Mouse (Mus musculus) forebrain, embryonic 15.5 days (tissue): ENCODE measurements around the gene E2f2. TPM values are rescaled to one million over a fixed set of nuclear protein-coding genes. Genes with fewer than 3 reads are reported as not detected.

Experiments used
- ATAC-seq: fragments of 200-750 bp; cut with Nextera tagmentation; replicated peaks from 2 replicates; pipeline ENCODE4 v1.8.0; 2017; ENCODE audit warnings: mild to moderate bottlenecking, moderate TSS enrichment, moderate library complexity
- H3K27ac ChIP-seq: fragments of 300-500 bp; sonication (generic); replicated peaks from 2 replicates; pipeline ENCODE4 v1.5.1; 2015; ENCODE audit warnings: mild to moderate bottlenecking, inconsistent platforms
- H3K27me3 ChIP-seq: fragments of 300-500 bp; sonication (generic); 2 replicates; pipeline ENCODE4 v1.6.1; 2015; ENCODE audit warnings: inconsistent platforms
- H3K36me3 ChIP-seq: fragments of 300-500 bp; sonication (generic); 2 replicates; pipeline ENCODE4 v1.6.1; 2015; ENCODE audit warnings: mild to moderate bottlenecking, inconsistent platforms
- H3K4me1 ChIP-seq: fragments of 300-500 bp; sonication (generic); 2 replicates; pipeline ENCODE4 v1.6.1; 2015; ENCODE audit warnings: inconsistent platforms
- H3K4me2 ChIP-seq: fragments of 300-500 bp; sonication (generic); replicated peaks from 2 replicates; pipeline ENCODE4 v1.6.1; 2015; ENCODE audit warnings: mild to moderate bottlenecking, inconsistent platforms
- H3K4me3 ChIP-seq: fragments of 300-500 bp; sonication (generic); 2 replicates; pipeline ENCODE4 v1.5.1; 2015; ENCODE audit warnings: mild to moderate bottlenecking, inconsistent platforms
- H3K9ac ChIP-seq: fragments of 300-500 bp; sonication (generic); replicated peaks from 2 replicates; pipeline ENCODE4 v1.6.1; 2015; ENCODE audit warnings: mild to moderate bottlenecking, inconsistent platforms
- H3K9me3 ChIP-seq: fragments of 300-500 bp; sonication (generic); 2 replicates; pipeline ENCODE4 v1.6.1; 2016; ENCODE audit warnings: inconsistent platforms
- WGBS: fragments of 180-500 bp; shearing (Covaris S2); methylation state at CpG from one replicate; pipeline ENCODE4 v1.1.7; 2015; ENCODE audit warnings: mixed read lengths; 5-methylcytosine and 5-hydroxymethylcytosine counted together
- polyA plus RNA-seq: library from polyadenylated mRNA; unstranded; fragments of >200 nt; fragmentation: Nextera tagmentation; extraction: Ambion mirVana; gene quantifications from 2 replicates; pipeline ENCODE4 v1.2.1, GENCODE M21; 2015

Gene E2f2
- 5.4 and 6.0 TPM in 2 replicates for polyA plus RNA-seq

- Histone ChIP-seq H3K27me3 (no peaks in the 10 kb centered on the region), H3K4me3 (peak within 1 kb of the TSS; percentile 65), H3K4me1 (peaks cover 40% of the 10 kb centered on the region), H3K4me2 (peak within 1 kb of the TSS; percentile 100), H3K36me3 (no peaks in the 10 kb centered on the region), H3K27ac (peak within 1 kb of the TSS; percentile 46; the same call in 1 of the 2 replicates), H3K9ac (peak within 1 kb of the TSS; percentile 48), H3K9me3 (no peaks in the 10 kb centered on the region)
- WGBS, result 0% methylated on average over 35 of the region's 35 CpGs
- peak; percentile 68 for ATAC-seq
Observed at GRCm38 (mm10) chr4:136172011-136172541, at the start of gene E2f2. TSS of gene E2f2 (plus strand) at chr4:136172394.

GRCm38 (mm10) chr4:136123111-136123791 is 48.9 kb upstream of the E2f2 start:
- Histone ChIP-seq H3K4me3 (no peak overlapping the region), H3K4me1 (no peaks in the 10 kb centered on the region), H3K9me3 (no peaks in the 10 kb centered on the region), H3K27ac (no peak overlapping the region), H3K9ac (no peak overlapping the region), H3K27me3 (no peaks in the 10 kb centered on the region), H3K4me2 (no peak overlapping the region), H3K36me3 (no peaks in the 10 kb centered on the region)
- ATAC-seq, result no peak
- WGBS, result 72% methylated on average over 8 of the region's 8 CpGs

GRCm38 (mm10) chr4:136123792-136124161 is 48.4 kb upstream of the E2f2 start:
- no peak for ATAC-seq
- no peak overlapping the region for H3K4me2 ChIP-seq
- WGBS, result 94% methylated on average over 3 of the region's 3 CpGs
- H3K9me3 ChIP-seq, result no peaks in the 10 kb centered on the region
- no peaks in the 10 kb centered on the region for H3K36me3 ChIP-seq
- no peaks in the 10 kb centered on the region for H3K4me1 ChIP-seq
- no peak overlapping the region for H3K27ac ChIP-seq
- no peaks in the 10 kb centered on the region for H3K27me3 ChIP-seq
- no peak overlapping the region for H3K9ac ChIP-seq
- no peak overlapping the region for H3K4me3 ChIP-seq

GRCm38 (mm10) chr4:136124581-136124980 is 47.6 kb upstream of the E2f2 start:
- Histone ChIP-seq H3K36me3 (no peaks in the 10 kb centered on the region), H3K27ac (no peak overlapping the region), H3K9ac (no peak overlapping the region), H3K4me2 (no peak overlapping the region), H3K4me3 (no peak overlapping the region), H3K9me3 (no peaks in the 10 kb centered on the region), H3K27me3 (no peaks in the 10 kb centered on the region), H3K4me1 (no peaks in the 10 kb centered on the region)
- ATAC-seq, result no peak
- 95% methylated on average over 4 of the region's 4 CpGs for WGBS

GRCm38 (mm10) chr4:136125458-136125857 is 46.7 kb upstream of the E2f2 start:
- Histone ChIP-seq H3K27me3 (no peaks in the 10 kb centered on the region), H3K4me2 (no peak overlapping the region), H3K27ac (no peak overlapping the region), H3K36me3 (no peaks in the 10 kb centered on the region), H3K9ac (no peak overlapping the region), H3K9me3 (no peaks in the 10 kb centered on the region), H3K4me1 (no peaks in the 10 kb centered on the region), H3K4me3 (no peak overlapping the region)
- no peak for ATAC-seq
- 89% methylated on average over 11 of the region's 11 CpGs for WGBS

- H3K9ac ChIP-seq, result no peak overlapping the region
- H3K36me3 ChIP-seq, result no peaks in the 10 kb centered on the region
- H3K9me3 ChIP-seq, result no peaks in the 10 kb centered on the region
- no peak overlapping the region for H3K27ac ChIP-seq
- H3K4me2 ChIP-seq, result no peak overlapping the region
- no peaks in the 10 kb centered on the region for H3K4me1 ChIP-seq
- no peaks in the 10 kb centered on the region for H3K27me3 ChIP-seq
- WGBS, result 79% methylated on average over 5 of the region's 5 CpGs
- H3K4me3 ChIP-seq, result no peak overlapping the region
- no peak for ATAC-seq
Observed at GRCm38 (mm10) chr4:136126019-136126418, 46.2 kb upstream of the E2f2 start.

- no peak overlapping the region for H3K4me3 ChIP-seq
- H3K36me3 ChIP-seq, result no peaks in the 10 kb centered on the region
- H3K4me2 ChIP-seq, result no peak overlapping the region
- 79% methylated on average over 13 of the region's 13 CpGs for WGBS
- no peak overlapping the region for H3K9ac ChIP-seq
- no peaks in the 10 kb centered on the region for H3K9me3 ChIP-seq
- no peak overlapping the region for H3K27ac ChIP-seq
- no peak for ATAC-seq
- no peaks in the 10 kb centered on the region for H3K4me1 ChIP-seq
- H3K27me3 ChIP-seq, result no peaks in the 10 kb centered on the region
Observed at GRCm38 (mm10) chr4:136127670-136128069, 44.5 kb upstream of the E2f2 start.

- no peak overlapping the region for H3K27ac ChIP-seq
- H3K4me2 ChIP-seq, result no peak overlapping the region
- no peak for ATAC-seq
- no peaks in the 10 kb centered on the region for H3K9me3 ChIP-seq
- no peak overlapping the region for H3K4me3 ChIP-seq
- H3K4me1 ChIP-seq, result peaks cover 11% of the 10 kb centered on the region
- H3K36me3 ChIP-seq, result no peaks in the 10 kb centered on the region
- H3K9ac ChIP-seq, result no peak overlapping the region
- WGBS, result 96% methylated on average over 1 of the region's 1 CpGs
- no peaks in the 10 kb centered on the region for H3K27me3 ChIP-seq
Observed at GRCm38 (mm10) chr4:136129842-136130241, 42.4 kb upstream of the E2f2 start.

GRCm38 (mm10) chr4:136133801-136134200 is 38.4 kb upstream of the E2f2 start:
- no peaks in the 10 kb centered on the region for H3K36me3 ChIP-seq
- H3K4me2 ChIP-seq, result peak overlapping the region; percentile 61; the same call in 1 of the 2 replicates
- no peak for ATAC-seq
- H3K4me1 ChIP-seq, result peaks cover 25% of the 10 kb centered on the region
- H3K27me3 ChIP-seq, result no peaks in the 10 kb centered on the region
- 16% methylated on average over 9 of the region's 9 CpGs for WGBS
- no peaks in the 10 kb centered on the region for H3K9me3 ChIP-seq
- H3K9ac ChIP-seq, result no peak overlapping the region
- peak overlapping the region; percentile 94 for H3K27ac ChIP-seq
- no peak overlapping the region for H3K4me3 ChIP-seq

- ATAC-seq, result peak; percentile 23; the same call in 1 of the 2 replicates
- H3K4me1 ChIP-seq, result peaks cover 25% of the 10 kb centered on the region
Observed at GRCm38 (mm10) chr4:136134418-136134977, 37.7 kb upstream of the E2f2 start.

GRCm38 (mm10) chr4:136134978-136135873 is 37.0 kb upstream of the E2f2 start:
- peaks cover 32% of the 10 kb centered on the region for H3K4me1 ChIP-seq
- H3K9me3 ChIP-seq, result no peaks in the 10 kb centered on the region
- peak overlapping the region; percentile 52 for H3K9ac ChIP-seq
- WGBS, result 1% methylated on average over 50 of the region's 50 CpGs
- peak; percentile 86 for ATAC-seq
- H3K36me3 ChIP-seq, result no peaks in the 10 kb centered on the region
- H3K4me2 ChIP-seq, result peak overlapping the region; percentile 61
- H3K27ac ChIP-seq, result peak overlapping the region; percentile 94
- no peaks in the 10 kb centered on the region for H3K27me3 ChIP-seq
- peak overlapping the region; percentile 45 for H3K4me3 ChIP-seq

More at GRCm38 (mm10) chr4:136134418-136134977, 37.7 kb upstream of the E2f2 start:
- Histone ChIP-seq H3K9ac (peak overlapping the region; percentile 52), H3K9me3 (no peaks in the 10 kb centered on the region), H3K4me3 (peak overlapping the region; percentile 45), H3K36me3 (no peaks in the 10 kb centered on the region), H3K4me2 (peak overlapping the region; percentile 61), H3K27ac (peak overlapping the region; percentile 94), H3K27me3 (no peaks in the 10 kb centered on the region)
- under 1% methylated on average over 15 of the region's 15 CpGs for WGBS
